Mouse (Mus musculus) neural tube, embryonic 13.5 days (tissue): ENCODE measurements around the gene Cacna1c. TPM values are rescaled to one million over a fixed set of nuclear protein-coding genes. Genes with fewer than 3 reads are reported as not detected.

Experiments
- ATAC-seq: fragments of 200-750 bp; cut with Nextera tagmentation; 2 replicates; pipeline ENCODE4 v1.8.0; 2017; ENCODE audit warnings: low read depth, mild to moderate bottlenecking, moderate TSS enrichment, moderate library complexity
- H3K27ac ChIP-seq: fragments of 300-500 bp; sonication (generic); replicated peaks from 2 replicates; pipeline ENCODE4 v1.5.1; 2015; ENCODE audit warnings: moderate library complexity, mild to moderate bottlenecking, inconsistent platforms
- H3K27me3 ChIP-seq: fragments of 300-500 bp; sonication (generic); 2 replicates; pipeline ENCODE4 v1.6.1; 2015; ENCODE audit warnings: mild to moderate bottlenecking, inconsistent platforms
- H3K36me3 ChIP-seq: fragments of 300-500 bp; sonication (generic); 2 replicates; pipeline ENCODE4 v1.6.1; 2015; ENCODE audit warnings: mild to moderate bottlenecking, inconsistent platforms
- H3K4me1 ChIP-seq: fragments of 300-500 bp; sonication (generic); replicated peaks from 2 replicates; pipeline ENCODE4 v1.6.1; 2015; ENCODE audit warnings: inconsistent platforms
- H3K4me2 ChIP-seq: fragments of 300-500 bp; sonication (generic); 2 replicates; pipeline ENCODE4 v1.6.1; 2015; ENCODE audit warnings: inconsistent platforms, mild to moderate bottlenecking, moderate library complexity
- H3K4me3 ChIP-seq: fragments of 300-500 bp; sonication (generic); 2 replicates; pipeline ENCODE4 v1.5.1; 2015; ENCODE audit warnings: mild to moderate bottlenecking, inconsistent platforms
- H3K9ac ChIP-seq: fragments of 300-500 bp; sonication (generic); 2 replicates; pipeline ENCODE4 v1.6.1; 2015; ENCODE audit warnings: moderate library complexity, mild to moderate bottlenecking, inconsistent platforms
- H3K9me3 ChIP-seq: fragments of 300-500 bp; sonication (generic); 2 replicates; pipeline ENCODE4 v1.6.1; 2016; ENCODE audit warnings: inconsistent platforms
- WGBS: fragments of 180-500 bp; shearing (Covaris S2); methylation state at CpG from one replicate; pipeline ENCODE4 v1.1.7; 2015; 5-methylcytosine and 5-hydroxymethylcytosine counted together
- polyA plus RNA-seq: library from polyadenylated mRNA; unstranded; fragments of >200 nt; fragmentation: Nextera tagmentation; extraction: Ambion mirVana; gene quantifications from 2 replicates; pipeline ENCODE4 v1.2.1, GENCODE M21; 2015

Cacna1c gene
- polyA plus RNA-seq, 1 experiment from 2014 or later: 5.0 TPM

DNA sequence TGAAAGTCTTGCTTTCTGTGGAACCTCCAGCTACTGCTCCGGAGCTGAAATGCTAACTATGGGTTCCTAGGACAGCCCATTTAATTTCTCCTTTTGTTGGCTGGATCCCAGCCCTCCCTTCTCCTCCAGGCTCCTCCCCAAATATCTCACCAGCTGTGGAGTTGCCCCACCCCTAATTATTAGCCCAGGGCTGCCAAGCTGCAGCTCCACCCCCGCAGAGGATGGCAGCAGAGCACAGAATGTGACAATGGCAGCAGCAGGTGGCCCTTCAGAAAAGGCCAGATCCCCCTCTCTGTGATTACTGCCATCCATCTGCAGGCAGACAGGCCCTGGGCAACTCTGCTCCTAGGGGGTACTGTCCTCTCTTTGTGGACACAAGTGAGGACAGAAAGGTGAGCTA, 350.4 kb downstream of the Cacna1c start:
- WGBS: 2% methylated on average over 2 of the region's 2 CpGs
- no peak for ATAC-seq
- Histone ChIP-seq H3K36me3 (no peaks in the 10 kb centered on the region), H3K27ac (0 out of 2 replicates have a peak overlapping the region, but pooled peaks have one; percentile 15), H3K4me1 (peaks cover 34% of the 10 kb centered on the region), H3K9me3 (no peaks in the 10 kb centered on the region), H3K4me3 (no peak overlapping the region), H3K4me2 (peak overlapping the region; percentile 4; the same call in 1 of the 2 replicates), H3K27me3 (no peaks in the 10 kb centered on the region), H3K9ac (no peak overlapping the region)

DNA sequence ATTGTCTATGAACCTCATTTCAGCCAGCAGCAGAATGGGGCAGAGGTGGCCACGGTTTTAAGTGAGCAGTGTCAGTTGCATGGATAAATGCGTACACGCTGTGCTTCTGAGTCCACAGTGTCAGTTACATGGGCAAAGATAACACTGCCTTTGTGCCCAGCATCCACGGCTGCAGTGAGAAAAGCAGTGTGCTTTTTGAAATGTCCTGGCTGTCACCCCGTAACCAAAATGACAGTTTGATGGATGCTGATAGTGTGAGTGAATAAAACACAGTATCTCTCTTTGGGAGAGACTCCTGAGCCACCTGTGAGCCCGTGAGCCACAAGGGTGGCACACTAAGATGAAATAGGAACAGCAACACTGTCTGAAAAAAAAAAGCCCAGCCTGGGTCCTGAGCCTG, 351.0 kb downstream of the Cacna1c start:
- Histone ChIP-seq H3K9me3 (no peaks in the 10 kb centered on the region), H3K4me1 (peaks cover 34% of the 10 kb centered on the region), H3K4me2 (no peak overlapping the region), H3K9ac (no peak overlapping the region), H3K36me3 (no peaks in the 10 kb centered on the region), H3K27me3 (no peaks in the 10 kb centered on the region), H3K4me3 (no peak overlapping the region), H3K27ac (no peak overlapping the region)
- WGBS: 54% methylated on average over 6 of the region's 6 CpGs
- ATAC-seq: no peak

DNA sequence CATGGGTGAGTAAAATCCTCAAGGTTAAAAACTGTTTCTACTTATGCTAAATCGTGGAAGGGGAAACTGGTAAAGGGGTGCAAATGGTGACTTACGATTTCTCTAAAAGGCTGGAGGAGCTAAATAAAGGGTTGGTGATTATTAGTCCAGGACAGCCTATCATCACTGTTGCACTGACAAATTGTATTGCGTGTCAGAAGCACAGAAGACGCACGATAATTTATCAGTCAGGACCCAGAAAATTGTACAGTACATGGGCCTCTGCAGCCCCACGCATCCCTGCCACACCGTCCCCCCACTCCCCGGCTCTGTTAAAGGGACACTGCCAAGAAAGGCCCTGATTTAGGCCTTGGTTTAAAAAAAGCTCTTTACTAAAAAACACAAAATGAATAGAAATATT, 352.7 kb downstream of the Cacna1c start:
- ATAC-seq: no peak
- 79% methylated on average over 8 of the region's 8 CpGs for WGBS
- H3K36me3 ChIP-seq: no peaks in the 10 kb centered on the region
- H3K9ac ChIP-seq: no peak overlapping the region
- H3K4me2 ChIP-seq: no peak overlapping the region
- no peaks in the 10 kb centered on the region for H3K9me3 ChIP-seq
- no peak overlapping the region for H3K27ac ChIP-seq
- no peak overlapping the region for H3K4me3 ChIP-seq
- no peaks in the 10 kb centered on the region; the same call in 1 of the 2 replicates for H3K27me3 ChIP-seq
- H3K4me1 ChIP-seq: peaks cover 40% of the 10 kb centered on the region

DNA sequence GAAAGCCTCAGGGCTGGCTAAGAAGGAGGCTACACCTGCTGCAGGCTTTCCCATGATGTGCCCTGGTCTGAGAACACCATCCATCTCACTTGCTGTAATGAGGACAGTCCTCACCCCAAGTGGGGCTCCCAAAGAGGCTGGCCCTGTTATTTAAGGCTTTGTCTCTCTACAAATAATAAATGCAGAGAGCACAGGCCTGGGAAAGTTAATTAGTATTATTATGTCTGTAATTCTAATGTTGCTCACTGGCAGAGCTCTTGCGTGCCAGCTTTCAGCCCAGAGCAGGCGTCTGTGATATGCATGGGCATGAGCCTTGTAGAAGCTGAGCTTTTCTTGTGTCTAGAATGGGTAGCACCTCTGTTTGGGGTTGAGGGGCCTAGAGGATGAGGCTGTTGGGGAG, 354.3 kb downstream of the Cacna1c start:
- Histone ChIP-seq H3K4me3 (no peak overlapping the region), H3K36me3 (no peaks in the 10 kb centered on the region), H3K4me1 (peaks cover 46% of the 10 kb centered on the region), H3K9ac (no peak overlapping the region), H3K4me2 (no peak overlapping the region), H3K27ac (no peak overlapping the region), H3K27me3 (no peaks in the 10 kb centered on the region; the same call in 1 of the 2 replicates), H3K9me3 (no peaks in the 10 kb centered on the region)
- 73% methylated on average over 2 of the region's 2 CpGs for WGBS
- no peak for ATAC-seq

DNA sequence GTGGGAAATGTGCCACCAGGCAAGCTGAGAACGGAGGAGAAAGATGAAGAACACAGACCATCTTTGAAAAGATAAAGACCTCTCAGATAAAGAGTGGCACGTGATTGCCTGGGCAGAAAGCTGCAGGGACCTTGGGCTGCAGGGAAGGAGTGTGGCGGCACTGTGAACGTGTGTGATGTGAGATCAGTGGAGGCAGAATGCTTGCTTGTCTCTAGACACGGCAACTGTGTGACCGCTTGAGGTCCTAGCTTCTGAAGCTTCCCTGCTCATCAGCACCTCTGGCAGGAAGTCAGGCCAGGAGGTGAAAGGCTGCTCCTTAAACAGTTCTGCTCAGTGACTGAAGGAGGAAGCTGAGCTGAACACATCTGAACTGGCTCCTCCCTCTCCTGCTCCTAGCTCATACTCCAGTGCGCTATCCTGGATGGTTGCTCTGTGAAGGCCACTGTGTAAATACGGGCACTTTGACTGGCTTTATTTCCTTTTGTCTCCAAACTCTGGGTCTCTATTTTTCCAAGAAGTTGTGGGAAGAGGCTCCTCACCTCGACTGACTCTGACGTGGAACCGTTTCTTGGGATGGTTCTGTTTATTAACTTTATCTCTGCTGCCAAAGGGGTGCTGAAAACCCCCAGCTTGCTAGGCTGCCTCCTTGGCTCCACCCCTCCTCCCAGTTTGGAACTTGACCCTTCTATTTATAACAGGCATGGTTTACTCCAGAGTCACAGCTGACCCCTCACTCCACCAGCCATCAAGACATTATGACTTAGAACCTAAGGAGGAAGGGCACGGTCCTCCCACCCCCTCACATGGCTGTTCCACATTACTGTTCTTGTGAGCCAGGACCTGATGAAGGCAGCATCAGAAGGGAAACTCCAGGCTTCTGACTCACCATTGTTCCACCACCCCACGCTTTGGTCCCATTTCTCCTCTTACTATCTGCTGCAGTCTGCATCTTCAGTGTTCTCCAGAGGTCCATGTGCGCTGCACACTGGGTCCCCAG, 357.0 kb downstream of the Cacna1c start:
- Histone ChIP-seq H3K4me2 (no peak overlapping the region), H3K27ac (no peak overlapping the region), H3K36me3 (no peaks in the 10 kb centered on the region), H3K9me3 (no peaks in the 10 kb centered on the region), H3K4me3 (no peak overlapping the region), H3K27me3 (no peaks in the 10 kb centered on the region; the same call in 1 of the 2 replicates), H3K9ac (no peak overlapping the region), H3K4me1 (peaks cover 32% of the 10 kb centered on the region)
- WGBS: 65% methylated on average over 14 of the region's 14 CpGs
- no peak for ATAC-seq

DNA sequence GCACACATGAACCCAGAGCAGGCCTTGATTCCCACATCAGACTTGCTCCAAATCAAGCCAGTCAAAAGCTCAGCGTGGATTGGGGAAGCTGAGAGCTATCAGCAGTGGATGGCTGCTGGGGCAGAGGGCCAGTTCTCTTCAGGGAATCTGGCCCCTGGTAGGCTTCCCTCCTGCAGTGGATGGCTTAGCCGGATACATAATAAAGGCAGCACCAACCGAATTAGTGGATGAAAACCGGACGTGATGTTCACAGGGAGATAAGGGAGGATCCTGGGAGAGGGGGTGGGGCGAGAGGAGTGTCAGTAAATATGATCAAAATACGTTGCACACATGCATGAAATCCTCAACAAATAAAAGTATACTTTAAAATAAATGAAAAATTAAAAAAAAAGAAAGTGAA, 359.5 kb downstream of the Cacna1c start:
- no peak for ATAC-seq
- Histone ChIP-seq H3K4me2 (no peak overlapping the region), H3K4me1 (peaks cover 24% of the 10 kb centered on the region), H3K9me3 (no peaks in the 10 kb centered on the region), H3K27ac (no peak overlapping the region; the same call in 1 of the 2 replicates), H3K27me3 (no peaks in the 10 kb centered on the region; the same call in 1 of the 2 replicates), H3K9ac (no peak overlapping the region), H3K4me3 (no peak overlapping the region), H3K36me3 (no peaks in the 10 kb centered on the region)
- WGBS: 26% methylated on average over 7 of the region's 7 CpGs

DNA sequence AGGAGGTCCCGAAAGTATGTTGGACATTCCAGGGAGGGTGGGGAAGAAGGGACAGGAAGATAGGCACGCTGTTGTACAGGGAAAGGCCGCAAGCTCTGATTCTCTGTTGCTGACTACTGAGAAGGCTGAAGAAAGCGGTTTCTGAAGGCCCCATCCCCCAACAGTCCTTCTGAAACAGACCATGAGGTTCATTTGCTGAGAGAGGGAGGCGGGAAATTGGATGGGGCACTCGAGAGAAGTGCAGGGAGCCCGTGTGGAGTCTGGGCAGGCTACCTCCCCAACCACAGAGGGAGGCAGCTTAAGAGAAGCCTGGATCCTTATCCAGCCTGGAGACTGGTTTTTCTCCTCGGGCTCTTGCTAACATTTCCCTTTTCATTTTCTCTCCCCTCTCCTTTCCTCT, 362.2 kb downstream of the Cacna1c start:
- no peak overlapping the region for H3K27ac ChIP-seq
- H3K36me3 ChIP-seq: no peaks in the 10 kb centered on the region
- WGBS: 67% methylated on average over 8 of the region's 8 CpGs
- peaks cover 18% of the 10 kb centered on the region for H3K4me1 ChIP-seq
- ATAC-seq: no peak
- no peak overlapping the region for H3K4me2 ChIP-seq
- no peak overlapping the region for H3K9ac ChIP-seq
- no peaks in the 10 kb centered on the region for H3K9me3 ChIP-seq
- no peak overlapping the region for H3K4me3 ChIP-seq
- no peaks in the 10 kb centered on the region for H3K27me3 ChIP-seq

DNA sequence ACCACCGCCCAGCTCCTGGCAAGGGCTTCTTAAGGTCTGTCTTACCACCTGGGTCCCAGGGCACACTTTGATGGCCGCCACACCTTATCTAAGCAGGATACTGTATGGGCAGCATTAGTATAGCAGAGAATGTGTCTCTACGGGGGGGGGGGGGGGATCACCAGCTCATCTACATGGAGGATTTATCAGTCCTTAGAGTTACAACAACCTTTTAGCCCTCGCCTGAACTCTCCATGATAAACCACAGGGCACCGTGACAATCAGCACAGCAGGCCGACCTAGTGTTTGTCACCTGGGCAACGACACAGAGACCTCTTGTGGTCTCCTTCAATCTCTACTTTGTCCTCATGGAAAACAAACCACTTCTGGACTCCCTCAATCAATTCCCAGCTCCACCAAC, 363.2 kb downstream of the Cacna1c start:
- 75% methylated on average over 7 of the region's 7 CpGs for WGBS
- Histone ChIP-seq H3K27me3 (no peaks in the 10 kb centered on the region), H3K4me1 (peaks cover 15% of the 10 kb centered on the region), H3K4me3 (no peak overlapping the region), H3K27ac (no peak overlapping the region), H3K36me3 (no peaks in the 10 kb centered on the region), H3K9me3 (no peaks in the 10 kb centered on the region), H3K9ac (no peak overlapping the region), H3K4me2 (no peak overlapping the region)
- no peak for ATAC-seq

DNA sequence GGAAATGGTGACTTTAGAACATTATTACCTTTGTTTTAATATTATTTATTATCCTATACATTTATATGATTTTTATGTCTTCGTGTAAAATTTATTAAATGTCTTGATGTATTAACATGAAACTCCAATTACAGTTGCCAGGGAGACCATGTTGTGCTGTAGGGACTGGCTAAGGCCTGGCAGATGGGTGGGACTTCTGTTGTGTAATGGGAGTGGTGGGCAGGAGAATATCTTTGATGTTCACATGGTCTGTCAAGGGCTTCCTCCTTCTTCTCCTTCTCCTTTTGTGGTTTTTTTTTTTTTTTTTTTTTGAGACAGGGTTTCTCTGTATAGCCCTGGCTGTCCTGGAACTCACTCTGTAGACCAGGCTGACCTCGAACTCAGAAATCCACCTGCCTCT, 363.6 kb downstream of the Cacna1c start:
- H3K27ac ChIP-seq: no peak overlapping the region
- ATAC-seq: no peak
- peaks cover 19% of the 10 kb centered on the region for H3K4me1 ChIP-seq
- no peaks in the 10 kb centered on the region for H3K27me3 ChIP-seq
- no peak overlapping the region for H3K4me2 ChIP-seq
- no peaks in the 10 kb centered on the region for H3K9me3 ChIP-seq
- WGBS: 84% methylated on average over 2 of the region's 2 CpGs
- no peak overlapping the region for H3K4me3 ChIP-seq
- H3K36me3 ChIP-seq: no peaks in the 10 kb centered on the region
- H3K9ac ChIP-seq: no peak overlapping the region

DNA sequence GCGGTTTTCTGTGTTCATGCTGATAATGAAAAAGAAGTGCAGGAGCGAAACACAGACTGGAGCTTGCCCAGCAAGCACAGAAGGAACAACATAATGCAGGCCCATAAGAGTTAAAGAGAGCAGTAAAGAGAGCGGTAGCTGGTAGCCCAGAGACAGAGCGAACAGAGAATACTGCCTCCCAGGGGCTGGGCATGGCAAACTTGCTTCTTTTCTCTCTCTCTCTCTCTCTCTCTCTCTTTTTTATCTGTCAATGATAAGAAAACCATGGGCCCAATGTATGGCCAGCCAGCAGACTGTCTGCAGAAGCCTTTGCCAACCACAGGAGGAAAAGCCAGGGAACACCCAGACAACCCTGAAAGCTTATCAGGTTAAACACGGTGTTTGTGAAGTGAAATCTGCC, 365.4 kb downstream of the Cacna1c start:
- Histone ChIP-seq H3K36me3 (no peaks in the 10 kb centered on the region), H3K27me3 (no peaks in the 10 kb centered on the region), H3K27ac (no peak overlapping the region), H3K9me3 (no peaks in the 10 kb centered on the region), H3K4me2 (no peak overlapping the region), H3K4me1 (peaks cover 18% of the 10 kb centered on the region), H3K9ac (no peak overlapping the region), H3K4me3 (no peak overlapping the region)
- WGBS: 93% methylated on average over 5 of the region's 5 CpGs
- ATAC-seq: no peak

DNA sequence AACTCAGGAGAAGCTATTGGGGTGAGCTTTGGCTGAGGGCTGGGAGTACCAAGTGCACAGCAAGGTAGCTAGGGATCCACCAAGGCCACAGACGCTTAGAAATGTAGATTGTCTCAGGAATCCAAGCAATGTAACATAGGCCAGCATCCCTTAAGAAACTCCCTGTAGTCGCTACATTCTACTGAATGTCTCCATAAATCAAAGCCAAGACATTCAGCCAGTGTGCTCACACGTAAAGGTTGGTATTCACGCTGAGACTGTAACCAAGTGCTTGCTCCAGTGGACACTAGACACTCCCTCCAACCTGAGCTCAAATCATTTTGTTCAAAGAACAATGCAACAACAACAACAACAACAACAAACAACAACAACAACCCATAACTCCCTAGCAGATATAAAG, 368.0 kb downstream of the Cacna1c start:
- no peak for ATAC-seq
- H3K36me3 ChIP-seq: no peaks in the 10 kb centered on the region
- no peaks in the 10 kb centered on the region for H3K9me3 ChIP-seq
- no peak overlapping the region for H3K4me3 ChIP-seq
- no peaks in the 10 kb centered on the region for H3K27me3 ChIP-seq
- no peak overlapping the region for H3K4me2 ChIP-seq
- peaks cover 24% of the 10 kb centered on the region for H3K4me1 ChIP-seq
- peak overlapping the region; percentile 66 for H3K27ac ChIP-seq
- 34% methylated on average over 4 of the region's 4 CpGs for WGBS
- 0 out of 2 replicates have a peak overlapping the region, but pooled peaks have one; percentile 9 for H3K9ac ChIP-seq

DNA sequence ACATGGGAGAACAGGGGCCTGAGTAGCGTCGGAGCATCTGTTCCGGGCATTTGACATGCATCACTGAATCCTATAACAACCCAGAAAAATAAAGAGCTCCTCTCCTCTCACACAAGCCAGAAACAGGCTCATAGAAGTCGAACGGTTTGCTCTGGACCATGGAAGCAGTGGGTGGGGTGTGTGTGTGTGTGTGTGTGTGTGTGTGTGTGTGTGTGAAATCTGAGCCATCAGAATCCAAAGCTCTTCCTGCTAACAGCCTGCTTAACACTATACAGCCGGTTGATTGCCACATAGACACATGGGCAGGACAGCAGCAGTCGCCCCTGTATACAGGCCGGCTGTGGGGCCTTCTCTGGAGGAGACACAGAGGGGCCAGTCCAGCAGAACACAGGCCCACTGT, 368.7 kb downstream of the Cacna1c start:
- H3K36me3 ChIP-seq: no peaks in the 10 kb centered on the region
- H3K4me3 ChIP-seq: no peak overlapping the region
- H3K4me1 ChIP-seq: peaks cover 24% of the 10 kb centered on the region
- H3K9ac ChIP-seq: 0 out of 2 replicates have a peak overlapping the region, but pooled peaks have one; percentile 9
- peak overlapping the region; percentile 66 for H3K27ac ChIP-seq
- H3K27me3 ChIP-seq: no peaks in the 10 kb centered on the region
- H3K9me3 ChIP-seq: no peaks in the 10 kb centered on the region
- ATAC-seq: peak; percentile 69
- 14% methylated on average over 8 of the region's 8 CpGs for WGBS
- no peak overlapping the region for H3K4me2 ChIP-seq
